Mouse (Mus musculus): ENCODE measurements around the gene Nlgn2.

The Nlgn2 gene

GRCm38 (mm10) chr11:69837604-69837951 lies at the start of gene Nlgn2:
TSS of gene Nlgn2 (minus strand) at chr11:69837784.
- DNase-seq (ENCODE audit: low read depth): peak; percentile 57

- DNase-seq (ENCODE audit: low read depth): no peak
These were observed 49.5 kb upstream of the Nlgn2 start for GRCm38 (mm10) chr11:69886907-69887635.

GRCm38 (mm10) chr11:69884663-69885062 lies 47.1 kb upstream of the Nlgn2 start:
- no peak for DNase-seq (ENCODE audit: low read depth)

GRCm38 (mm10) chr11:69884240-69884639 lies 46.7 kb upstream of the Nlgn2 start:
- no peak for DNase-seq (ENCODE audit: low read depth)

- no peak for DNase-seq (ENCODE audit: low read depth)
These were observed 46.1 kb upstream of the Nlgn2 start for GRCm38 (mm10) chr11:69883527-69884151.

GRCm38 (mm10) chr11:69883066-69883465 lies 45.5 kb upstream of the Nlgn2 start:
- no peak for DNase-seq (ENCODE audit: low read depth)

- DNase-seq (ENCODE audit: low read depth): no peak
These were observed 44.4 kb upstream of the Nlgn2 start for GRCm38 (mm10) chr11:69881787-69882670.

GRCm38 (mm10) chr11:69880853-69881603 lies 43.4 kb upstream of the Nlgn2 start, which contains the start of gene Kctd11:
TSS of gene Kctd11 (minus strand) at chr11:69881406.
- DNase-seq (ENCODE audit: low read depth): peak; percentile 72

- DNase-seq (ENCODE audit: low read depth): no peak
These were observed 42.9 kb upstream of the Nlgn2 start for GRCm38 (mm10) chr11:69880506-69880852.

- no peak for DNase-seq (ENCODE audit: low read depth)
These were observed 42.1 kb upstream of the Nlgn2 start for GRCm38 (mm10) chr11:69879711-69880110.

GRCm38 (mm10) chr11:69878952-69879351 lies 41.4 kb upstream of the Nlgn2 start:
- no peak for DNase-seq (ENCODE audit: low read depth)

GRCm38 (mm10) chr11:69878399-69878798 lies 40.8 kb upstream of the Nlgn2 start:
- no peak for DNase-seq (ENCODE audit: low read depth)

GRCm38 (mm10) chr11:69877878-69878277 lies 40.3 kb upstream of the Nlgn2 start, which contains the start of gene Tmem95:
TSS of gene Tmem95 (minus strand) at chr11:69878018.
- no peak for DNase-seq (ENCODE audit: low read depth)

GRCm38 (mm10) chr11:69876867-69877266 lies 39.3 kb upstream of the Nlgn2 start:
- peak; percentile 94 for DNase-seq (ENCODE audit: low read depth)

- DNase-seq (ENCODE audit: low read depth): no peak
These were observed 38.6 kb upstream of the Nlgn2 start for GRCm38 (mm10) chr11:69876186-69876585.

GRCm38 (mm10) chr11:69872451-69872850 lies 34.9 kb upstream of the Nlgn2 start:
- no peak for DNase-seq (ENCODE audit: low read depth)

- DNase-seq (ENCODE audit: low read depth): no peak
These were observed 34.2 kb upstream of the Nlgn2 start for GRCm38 (mm10) chr11:69871822-69872221.

GRCm38 (mm10) chr11:69870289-69871069 lies 32.9 kb upstream of the Nlgn2 start:
- no peak for DNase-seq (ENCODE audit: low read depth)

- no peak for DNase-seq (ENCODE audit: low read depth)
These were observed 29.8 kb upstream of the Nlgn2 start for GRCm38 (mm10) chr11:69867335-69867734.

GRCm38 (mm10) chr11:69865561-69865960 lies 28.0 kb upstream of the Nlgn2 start:
- DNase-seq (ENCODE audit: low read depth): no peak
